Mouse (Mus musculus) frontal cortex, postnatal 36 days (tissue): ENCODE measurements around the gene Srpk2.
"Not testable (repeated sequence)": the region's sequence is repeated elsewhere in the genome, so short reads cannot be mapped to it uniquely, and the experiment has no call there.

Source experiments
- DNase-seq, 2 experiments: peaks; one replicate each; pipeline ENCODE4 v3.0.0; 2022; ENCODE audit warnings: low spot score in 2 of 2

Srpk2 gene

GRCm38 (mm10) chr5:23505578-23505977 is 178.8 kb downstream of the Srpk2 start:
- DNase-seq: no peak

- DNase-seq: no peak
Observed at GRCm38 (mm10) chr5:23502317-23502937, 182.0 kb downstream of the Srpk2 start.

- peak; percentile 60 to 64 for DNase-seq
Observed at GRCm38 (mm10) chr5:23501582-23502316, 182.7 kb downstream of the Srpk2 start.

GRCm38 (mm10) chr5:23500715-23501114 is 183.7 kb downstream of the Srpk2 start:
- DNase-seq: no peak

GRCm38 (mm10) chr5:23499257-23499656 is 185.2 kb downstream of the Srpk2 start:
- DNase-seq: no peak

GRCm38 (mm10) chr5:23497920-23498319 is 186.5 kb downstream of the Srpk2 start:
- DNase-seq: no peak

- DNase-seq: no peak
Observed at GRCm38 (mm10) chr5:23496933-23497332, 187.5 kb downstream of the Srpk2 start.

GRCm38 (mm10) chr5:23496396-23496795 is 188.0 kb downstream of the Srpk2 start:
- no peak for DNase-seq

GRCm38 (mm10) chr5:23490797-23491196 is 193.6 kb downstream of the Srpk2 start:
- DNase-seq: no peak

- no peak for DNase-seq
Observed at GRCm38 (mm10) chr5:23489231-23489630, 195.2 kb downstream of the Srpk2 start.

GRCm38 (mm10) chr5:23483811-23484210 is 200.6 kb downstream of the Srpk2 start:
- no peak for DNase-seq

GRCm38 (mm10) chr5:23473098-23473873 is 211.1 kb downstream of the Srpk2 start:
- no peak for DNase-seq

- DNase-seq: no peak
Observed at GRCm38 (mm10) chr5:23466546-23466945, 217.9 kb downstream of the Srpk2 start.

GRCm38 (mm10) chr5:23464743-23465142 is 219.7 kb downstream of the Srpk2 start:
- DNase-seq: no peak

- no peak for DNase-seq
Observed at GRCm38 (mm10) chr5:23464247-23464646, 220.2 kb downstream of the Srpk2 start.

GRCm38 (mm10) chr5:23461688-23462087 is 222.7 kb downstream of the Srpk2 start:
- no peak for DNase-seq

GRCm38 (mm10) chr5:23453561-23453960 is 230.9 kb downstream of the Srpk2 start:
- DNase-seq: not testable (repeated sequence)
